Mouse (Mus musculus): ENCODE data around the gene Zfp282.
A peak's percentile ranks its signal among the peaks of the same experiment; 100 is the strongest.
"Not testable (repeated sequence)": the region's sequence is repeated elsewhere in the genome, so short reads cannot be mapped to it uniquely, and the experiment has no call there.

Gene Zfp282

DNA sequence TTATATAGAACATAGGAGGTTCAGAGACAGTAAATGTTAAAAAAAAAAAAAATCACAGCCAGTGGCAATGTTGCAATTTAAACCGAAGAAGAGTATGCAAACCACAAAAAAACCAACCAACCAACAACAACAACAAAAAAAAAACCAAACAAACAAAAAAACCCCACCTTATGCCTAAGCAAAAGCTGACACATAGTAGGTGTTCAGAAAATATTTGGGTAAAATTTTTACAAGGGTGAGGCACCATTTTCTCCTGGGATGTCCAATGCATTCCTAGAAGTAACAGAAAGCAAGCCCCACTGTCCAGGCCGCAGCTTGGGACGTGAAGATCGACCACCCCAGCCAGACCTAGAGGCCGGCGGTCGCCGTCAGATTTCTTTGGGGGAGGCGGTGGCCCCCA lies at the start of gene Zfp282:
Zfp282 (plus strand) TSS at position 147 of the 400 bp plus-strand sequence.
- DNase-seq (ENCODE audit: low spot score in 2 of 2) = no peak

- no peak for DNase-seq (ENCODE audit: low spot score in 2 of 2)
These were observed 49.5 kb upstream of the Zfp282 start for GRCm38 (mm10) chr6:47827462-47827861.

DNA sequence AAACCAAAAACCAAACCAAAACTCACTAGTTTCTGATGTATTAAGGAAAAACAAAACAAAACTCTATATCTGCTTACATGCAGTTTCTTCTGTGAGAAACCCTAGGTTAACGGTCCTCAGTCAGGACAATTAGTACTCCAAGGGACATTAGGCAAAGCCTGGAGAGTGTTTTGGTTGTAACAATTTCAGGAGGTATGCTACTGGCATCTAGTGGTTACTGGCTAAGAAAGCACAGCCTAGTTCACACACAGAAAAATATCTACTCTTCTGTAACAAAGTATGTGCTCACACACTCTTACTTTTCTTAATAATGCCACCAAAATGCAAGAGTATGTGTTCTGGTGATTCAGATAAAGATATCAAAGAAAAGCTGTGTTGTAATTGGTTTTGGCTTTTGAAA lies 48.1 kb upstream of the Zfp282 start:
- DNase-seq (ENCODE audit: low spot score in 2 of 2) = no peak

- DNase-seq (ENCODE audit: low spot score in 2 of 2) = peak; percentile 87 to 89
These were observed 46.6 kb upstream of the Zfp282 start, which contains the start of gene Zfp786 for GRCm38 (mm10) chr6:47830104-47831078. Zfp786 (minus strand) TSS chr6:47830867.

DNA sequence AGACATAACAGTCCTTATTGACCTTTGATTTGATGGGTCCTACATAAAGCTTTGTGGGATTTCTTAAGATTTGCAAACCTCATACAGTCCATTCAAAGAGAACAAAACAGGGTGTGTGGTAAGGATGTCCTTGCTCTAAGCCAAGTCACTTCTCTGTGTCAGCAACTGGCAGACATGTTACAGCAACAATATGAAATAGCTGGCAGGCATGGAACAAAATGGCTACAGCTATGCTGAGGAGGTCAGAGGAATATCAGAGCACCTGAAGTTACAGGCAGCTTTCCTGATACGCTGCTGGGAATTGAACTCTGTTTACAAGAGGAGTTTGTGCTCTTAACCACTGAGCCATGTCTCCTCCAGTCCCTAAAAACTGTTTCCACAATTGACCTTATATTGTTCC lies 44.8 kb upstream of the Zfp282 start:
- DNase-seq (ENCODE audit: low spot score in 2 of 2) = no peak

- peak; percentile 93 to 95 for DNase-seq (ENCODE audit: low spot score in 2 of 2)
These were observed 41.5 kb upstream of the Zfp282 start, which contains the start of gene Zfp398 for GRCm38 (mm10) chr6:47835482-47835983. Zfp398 (plus strand) TSS chr6:47835661.

DNA sequence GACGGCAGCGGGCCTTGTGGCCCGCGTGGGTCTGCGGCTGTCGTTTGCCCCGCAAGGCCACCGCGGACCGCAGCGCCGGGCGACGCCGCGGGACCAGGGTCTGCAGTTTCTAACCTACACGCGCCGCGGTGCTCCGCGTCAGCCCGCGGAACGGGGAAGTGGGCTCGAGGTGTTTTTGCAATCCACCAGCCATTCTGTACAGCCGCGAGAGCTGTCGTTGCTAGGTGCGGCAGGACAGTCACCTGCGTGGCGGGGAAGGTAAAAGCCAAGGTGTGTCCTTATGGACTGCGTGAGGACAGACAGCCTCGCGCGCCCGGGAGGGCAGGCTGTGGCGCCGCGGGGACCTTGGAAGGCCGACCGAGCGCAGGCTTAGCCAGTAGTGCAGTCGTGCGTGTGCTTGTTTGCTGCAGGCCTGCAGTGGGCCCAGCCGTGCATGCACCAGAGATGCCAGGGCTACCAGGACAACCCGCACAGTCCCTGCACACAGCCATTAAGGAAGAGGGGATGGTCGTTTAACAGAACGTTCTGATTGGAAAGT lies 41.0 kb upstream of the Zfp282 start:
- peak; percentile 45 to 49 for DNase-seq (ENCODE audit: low spot score in 2 of 2)

DNA sequence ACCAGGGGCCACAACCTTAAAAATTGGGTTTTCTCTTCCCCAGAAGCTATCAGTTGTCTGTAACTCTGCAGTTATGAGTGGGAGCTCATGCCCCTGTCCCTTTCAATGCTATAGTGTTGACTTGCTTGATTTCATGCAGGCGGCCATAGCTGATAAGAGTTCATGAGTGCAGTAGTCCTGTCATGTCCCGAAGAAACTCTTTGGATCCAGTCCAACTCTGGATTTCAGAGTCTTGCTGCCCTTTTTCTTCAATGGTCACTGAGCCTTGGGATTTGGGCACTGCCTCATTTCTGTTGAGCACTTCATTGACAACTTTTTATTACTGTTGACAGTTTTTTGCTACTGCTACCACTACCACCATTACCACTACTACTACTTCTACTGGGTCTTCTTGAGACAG lies 39.4 kb upstream of the Zfp282 start:
- DNase-seq (ENCODE audit: low spot score in 2 of 2) = no peak

GRCm38 (mm10) chr6:47841077-47841476 lies 35.9 kb upstream of the Zfp282 start:
- no peak for DNase-seq (ENCODE audit: low spot score in 2 of 2)

- no peak for DNase-seq (ENCODE audit: low spot score in 2 of 2)
These were observed 35.2 kb upstream of the Zfp282 start for GRCm38 (mm10) chr6:47841831-47842230.

DNA sequence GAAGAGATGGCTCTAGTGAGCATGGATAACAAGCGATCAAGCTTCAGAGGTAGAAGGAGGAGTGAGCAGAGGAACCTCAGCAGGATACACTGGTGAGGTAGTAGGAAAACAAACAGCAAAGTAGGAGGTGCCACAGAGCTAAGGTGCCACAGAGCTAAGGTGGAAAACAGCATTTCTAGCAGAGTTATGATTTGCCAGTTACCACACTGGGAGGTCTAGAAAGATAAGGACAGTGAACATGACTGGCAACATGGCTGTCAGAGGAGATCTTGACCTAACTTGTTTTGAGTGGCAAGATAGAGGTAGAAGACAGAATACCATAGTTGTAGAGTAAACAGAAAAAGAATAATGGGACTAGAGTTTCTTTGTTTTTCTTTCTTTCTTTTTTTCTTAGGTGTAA lies 34.7 kb upstream of the Zfp282 start:
- no peak for DNase-seq (ENCODE audit: low spot score in 2 of 2)

- DNase-seq (ENCODE audit: low spot score in 2 of 2) = no peak
These were observed 31.2 kb upstream of the Zfp282 start for GRCm38 (mm10) chr6:47845779-47846178.

DNA sequence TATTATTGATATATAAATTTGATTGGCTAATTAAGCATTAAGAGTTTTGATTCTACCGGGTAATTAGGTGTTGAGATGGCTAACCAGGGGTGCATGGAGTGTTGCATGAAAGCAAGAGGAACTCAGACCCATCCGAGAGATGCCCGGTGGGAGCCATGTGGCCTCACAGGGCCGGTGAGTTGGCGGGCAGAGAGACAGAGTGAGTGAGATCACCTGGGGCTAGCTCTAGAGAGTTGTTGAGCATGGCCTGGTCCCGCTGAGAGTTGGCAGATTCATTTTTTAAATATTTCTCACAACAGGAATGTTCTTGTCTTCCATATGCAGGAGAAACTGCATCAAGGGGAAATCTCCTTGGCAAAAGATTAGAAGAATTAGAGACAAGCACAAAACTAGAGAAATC lies 19.8 kb upstream of the Zfp282 start:
- no peak for DNase-seq (ENCODE audit: low spot score in 2 of 2)

- not testable (repeated sequence) for DNase-seq (ENCODE audit: low spot score in 2 of 2)
These were observed 19.3 kb upstream of the Zfp282 start for GRCm38 (mm10) chr6:47857729-47858128.

- DNase-seq (ENCODE audit: low spot score in 2 of 2) = no peak
These were observed 4.7 kb upstream of the Zfp282 start for GRCm38 (mm10) chr6:47872266-47872665.

DNA sequence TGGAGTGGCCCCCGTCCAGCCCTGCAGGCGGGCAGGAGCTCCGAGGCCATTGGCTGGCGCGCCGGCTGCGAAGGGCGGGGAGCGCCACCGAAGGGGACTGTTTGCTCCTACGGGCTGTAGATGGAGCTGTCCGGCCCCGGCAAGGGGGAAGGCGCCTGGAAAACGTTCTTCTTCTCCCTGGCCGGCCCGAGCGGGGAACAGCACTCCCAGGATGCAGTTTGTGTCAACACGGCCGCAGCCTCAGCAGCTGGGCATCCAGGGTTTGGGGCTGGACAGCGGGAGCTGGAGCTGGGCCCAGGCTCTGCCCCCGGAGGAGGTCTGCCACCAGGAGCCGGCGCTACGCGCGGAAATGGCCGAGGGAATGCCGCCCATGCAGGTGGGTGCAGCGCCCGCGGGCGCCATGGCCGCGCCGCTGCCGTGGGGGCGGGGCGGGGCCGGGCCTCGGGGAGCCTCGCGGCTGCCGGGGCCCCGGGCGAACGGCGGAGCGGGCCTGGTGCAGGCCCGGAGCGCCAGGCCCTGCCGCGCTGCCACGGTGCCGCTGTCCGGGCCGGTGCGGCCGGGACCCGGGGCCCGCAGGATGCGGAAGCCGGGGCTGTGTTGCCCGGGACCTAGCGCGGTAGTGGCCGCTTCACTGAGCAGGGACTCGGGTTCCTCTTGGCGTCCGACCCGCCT lies 593 bp downstream of the Zfp282 start:
- DNase-seq (ENCODE audit: low spot score in 2 of 2) = peak; percentile 82 to 85

DNA sequence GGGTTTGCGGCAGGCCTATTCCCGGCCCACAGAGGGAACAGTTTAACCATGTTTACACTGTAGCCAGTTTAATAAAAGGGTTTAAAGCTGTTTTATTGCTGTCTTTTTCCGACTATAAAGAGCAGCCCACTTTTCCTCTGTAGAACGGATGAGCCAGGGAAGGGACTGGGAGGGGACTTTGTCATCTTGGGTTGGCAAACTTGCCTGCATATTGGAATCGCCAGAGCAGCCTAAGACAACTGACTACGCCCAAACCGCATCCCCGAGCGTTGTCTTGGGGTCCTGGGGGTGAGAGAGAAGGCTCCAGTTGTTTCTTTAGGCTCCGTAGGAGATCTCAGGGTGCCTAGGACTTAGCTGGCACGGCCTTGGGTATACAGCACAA lies 1.1 kb downstream of the Zfp282 start:
- no peak for DNase-seq (ENCODE audit: low spot score in 2 of 2)

- no peak for DNase-seq (ENCODE audit: low spot score in 2 of 2)
These were observed 1.6 kb downstream of the Zfp282 start for GRCm38 (mm10) chr6:47878593-47878992.

GRCm38 (mm10) chr6:47879049-47879716 lies 2.2 kb downstream of the Zfp282 start:
- no peak for DNase-seq (ENCODE audit: low spot score in 2 of 2)

DNA sequence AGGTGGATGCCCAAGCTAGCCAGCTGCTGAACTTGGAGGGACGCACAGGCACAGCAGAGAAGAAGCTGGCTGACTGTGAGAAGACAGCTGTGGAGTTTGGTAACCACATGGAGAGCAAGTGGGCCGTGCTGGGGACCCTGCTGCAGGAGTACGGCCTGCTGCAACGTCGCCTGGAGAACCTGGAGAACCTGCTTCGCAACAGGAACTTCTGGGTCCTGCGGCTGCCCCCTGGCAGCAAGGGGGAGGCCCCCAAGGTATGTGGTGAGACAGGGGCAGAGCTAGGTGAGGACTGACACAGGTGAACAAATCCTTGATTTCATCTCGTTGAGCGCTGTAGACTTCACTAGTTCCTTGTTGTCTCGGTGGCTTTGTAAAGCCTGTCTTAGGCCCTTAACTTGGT lies 3.2 kb downstream of the Zfp282 start:
- DNase-seq (ENCODE audit: low spot score in 2 of 2) = no peak

DNA sequence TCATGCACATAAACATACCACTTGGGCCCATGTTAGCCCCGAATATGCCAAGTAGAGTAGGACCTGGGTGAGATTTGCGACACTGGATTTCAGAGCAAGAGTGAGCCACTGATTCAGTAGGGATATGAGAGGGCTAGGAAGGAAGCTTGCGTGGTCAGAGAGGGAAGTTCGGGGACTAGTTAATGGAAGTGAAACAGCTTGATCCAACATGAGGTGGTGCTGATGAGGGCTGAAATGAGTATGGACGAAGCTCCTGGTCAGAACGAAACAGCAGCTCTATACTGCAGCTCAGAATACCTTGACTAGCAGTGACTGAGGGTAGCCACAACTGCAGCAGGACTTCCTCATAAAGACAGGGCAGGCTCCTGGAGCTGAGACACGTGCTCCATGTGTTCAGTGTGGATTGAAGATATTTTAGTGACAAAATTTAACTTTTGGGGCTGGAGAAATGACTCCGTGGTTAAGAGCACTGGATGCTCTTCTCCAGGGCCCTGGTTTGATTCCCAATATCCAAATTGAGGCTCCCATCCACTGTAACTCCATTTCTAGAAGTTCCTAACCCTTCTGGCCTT lies 11.9 kb downstream of the Zfp282 start:
- no peak for DNase-seq (ENCODE audit: low spot score in 2 of 2)
